Mouse (Mus musculus): ENCODE results near the gene Tpp2. TPM values are rescaled to one million over a fixed set of nuclear protein-coding genes. Genes with fewer than 3 reads are reported as not detected.

Gene Tpp2
- polyA plus RNA-seq, 1 experiment = 4.7 TPM

DNA sequence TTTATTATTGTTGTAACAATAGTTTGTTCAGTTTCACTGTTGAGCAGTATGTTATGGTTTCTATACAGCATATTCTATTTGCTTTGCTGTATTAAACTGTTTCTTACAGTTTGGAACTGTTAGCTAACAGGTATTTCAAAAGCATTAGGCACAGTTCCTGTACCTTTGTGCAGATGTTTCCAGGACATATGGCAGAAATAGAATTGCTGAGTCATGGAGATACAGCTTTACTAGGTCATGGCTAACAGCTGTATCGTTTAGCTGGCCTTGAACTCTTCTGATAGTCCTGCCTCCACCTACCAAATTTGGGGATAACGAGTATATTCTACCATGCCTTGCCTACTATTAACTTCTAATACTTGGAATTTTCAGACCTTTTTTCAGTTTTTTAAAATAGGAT is 9.4 kb downstream of the Tpp2 start:
- H3K27me3 ChIP-seq (ENCODE audit: control insufficient read depth, insufficient read depth, low read length) = no peaks in the 10 kb centered on the region
- no peak overlapping the region for H3K27ac ChIP-seq (ENCODE audit: insufficient read depth, low read length)
- DNase-seq (ENCODE audit: low read depth in 1 of 2, low spot score in 2 of 2) = no peak
- 67% methylated on average over 2 of the region's 2 CpGs for WGBS
- no peak overlapping the region for H3K4me3 ChIP-seq (ENCODE audit: extremely low read depth, insufficient read depth, insufficient read length)
- no peaks in the 10 kb centered on the region for H3K4me1 ChIP-seq (ENCODE audit: control insufficient read depth, insufficient read depth, insufficient read length)
- no peak for TF ChIP-seq CTCF (IDR thresholded peaks at IDR 0.05; ENCODE audit: extremely low read depth, insufficient read depth, insufficient read length, insufficient replicate concordance)
- TF ChIP-seq POLR2A (IDR thresholded peaks at IDR 0.05; ENCODE audit: low read depth, low read length) = no peak
- peaks cover 14% of the 10 kb centered on the region for H3K36me3 ChIP-seq (ENCODE audit: control insufficient read depth, insufficient read depth, low read length)

DNA sequence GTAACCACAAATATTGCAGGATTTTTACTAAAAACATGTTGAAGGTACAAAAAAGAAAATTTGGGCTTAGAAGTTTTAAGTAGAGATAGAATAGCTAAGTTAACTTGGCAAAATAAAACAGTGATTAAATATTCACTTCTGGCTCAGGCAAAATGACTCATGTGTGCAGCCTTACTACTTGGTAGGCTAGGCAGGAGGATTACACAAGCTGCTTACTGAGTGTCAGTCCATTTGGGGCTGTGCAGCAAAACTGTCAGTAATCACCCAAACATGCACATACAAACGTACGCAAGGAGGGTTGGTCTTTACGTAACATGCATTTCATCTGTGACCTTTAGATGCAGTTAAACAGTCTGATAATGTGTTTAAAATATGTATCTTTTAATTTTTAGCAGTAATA is 20.2 kb downstream of the Tpp2 start:
- H3K27ac ChIP-seq (ENCODE audit: insufficient read depth, low read length) = no peak overlapping the region
- peaks cover 29% of the 10 kb centered on the region for H3K36me3 ChIP-seq (ENCODE audit: control insufficient read depth, insufficient read depth, low read length)
- no peaks in the 10 kb centered on the region for H3K27me3 ChIP-seq (ENCODE audit: control insufficient read depth, insufficient read depth, low read length)
- no peak for DNase-seq (ENCODE audit: low read depth in 1 of 2, low spot score in 2 of 2)
- TF ChIP-seq POLR2A (IDR thresholded peaks at IDR 0.05; ENCODE audit: low read depth, low read length) = no peak
- no peak for TF ChIP-seq CTCF (IDR thresholded peaks at IDR 0.05; ENCODE audit: extremely low read depth, insufficient read depth, insufficient read length, insufficient replicate concordance)
- no peak overlapping the region for H3K4me3 ChIP-seq (ENCODE audit: extremely low read depth, insufficient read depth, insufficient read length)
- no peaks in the 10 kb centered on the region for H3K4me1 ChIP-seq (ENCODE audit: control insufficient read depth, insufficient read depth, insufficient read length)
- 96% methylated on average over 3 of the region's 3 CpGs for WGBS

DNA sequence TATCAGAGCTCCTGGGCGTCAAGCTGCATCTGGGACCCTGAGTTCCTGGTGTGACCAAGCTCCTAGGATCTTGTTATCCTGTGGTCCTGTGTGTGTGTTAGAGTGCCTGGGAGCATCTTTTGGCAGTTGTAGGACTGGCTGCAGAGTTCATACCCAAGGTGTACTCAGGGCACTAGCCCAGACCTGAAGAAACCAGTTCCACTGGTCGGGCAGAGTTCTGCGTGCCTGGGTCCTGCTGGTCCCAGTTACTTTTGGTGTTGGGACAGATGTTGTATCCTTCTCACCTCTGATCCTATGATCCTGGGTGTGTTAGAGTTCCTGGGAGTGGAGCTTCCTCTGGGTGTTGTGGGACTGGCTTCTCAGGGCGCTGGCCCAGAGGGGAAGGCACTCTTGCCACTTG is 30.9 kb downstream of the Tpp2 start:
- H3K4me3 ChIP-seq (ENCODE audit: extremely low read depth, insufficient read depth, insufficient read length) = no peak overlapping the region
- no peak for TF ChIP-seq POLR2A (IDR thresholded peaks at IDR 0.05; ENCODE audit: low read depth, low read length)
- TF ChIP-seq CTCF (IDR thresholded peaks at IDR 0.05; ENCODE audit: extremely low read depth, insufficient read depth, insufficient read length, insufficient replicate concordance) = no peak
- H3K27me3 ChIP-seq (ENCODE audit: control insufficient read depth, insufficient read depth, low read length) = no peaks in the 10 kb centered on the region
- H3K4me1 ChIP-seq (ENCODE audit: control insufficient read depth, insufficient read depth, insufficient read length) = no peaks in the 10 kb centered on the region
- H3K27ac ChIP-seq (ENCODE audit: insufficient read depth, low read length) = no peak overlapping the region
- DNase-seq (ENCODE audit: low read depth in 1 of 2, low spot score in 2 of 2) = no peak
- WGBS = 96% methylated on average over 4 of the region's 4 CpGs
- H3K36me3 ChIP-seq (ENCODE audit: control insufficient read depth, insufficient read depth, low read length) = peaks cover 15% of the 10 kb centered on the region

DNA sequence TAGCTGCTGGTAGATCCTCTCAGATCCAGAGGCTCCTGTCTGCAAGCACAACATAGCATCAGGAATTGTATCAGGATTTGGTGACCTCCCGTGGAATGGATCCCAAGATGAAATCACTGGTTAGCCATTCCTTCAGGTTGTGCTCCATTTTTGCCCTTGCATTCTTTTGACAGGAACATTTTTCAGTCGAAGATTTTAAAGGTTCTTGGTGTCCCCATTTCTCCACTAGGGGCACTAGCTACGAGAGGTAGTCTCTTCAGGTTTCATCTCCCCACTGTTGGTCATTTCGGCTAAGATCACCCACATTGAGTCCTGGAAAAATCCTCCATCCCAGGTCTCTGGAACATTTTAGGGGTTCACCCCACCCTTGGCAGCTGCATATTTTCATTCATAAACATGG is 33.3 kb downstream of the Tpp2 start:
- Histone ChIP-seq H3K4me3 (ENCODE audit: extremely low read depth, insufficient read depth, insufficient read length) (no peak overlapping the region), H3K4me1 (ENCODE audit: control insufficient read depth, insufficient read depth, insufficient read length) (no peaks in the 10 kb centered on the region), H3K27ac (ENCODE audit: insufficient read depth, low read length) (no peak overlapping the region), H3K36me3 (ENCODE audit: control insufficient read depth, insufficient read depth, low read length) (peaks cover 16% of the 10 kb centered on the region), H3K27me3 (ENCODE audit: control insufficient read depth, insufficient read depth, low read length) (no peaks in the 10 kb centered on the region)
- no peak for DNase-seq (ENCODE audit: low read depth in 1 of 2, low spot score in 2 of 2)
- no peak for TF ChIP-seq CTCF (IDR thresholded peaks at IDR 0.05; ENCODE audit: extremely low read depth, insufficient read depth, insufficient read length, insufficient replicate concordance)
- no peak for TF ChIP-seq POLR2A (IDR thresholded peaks at IDR 0.05; ENCODE audit: low read depth, low read length)
- 89% methylated on average over 4 of the region's 4 CpGs for WGBS

DNA sequence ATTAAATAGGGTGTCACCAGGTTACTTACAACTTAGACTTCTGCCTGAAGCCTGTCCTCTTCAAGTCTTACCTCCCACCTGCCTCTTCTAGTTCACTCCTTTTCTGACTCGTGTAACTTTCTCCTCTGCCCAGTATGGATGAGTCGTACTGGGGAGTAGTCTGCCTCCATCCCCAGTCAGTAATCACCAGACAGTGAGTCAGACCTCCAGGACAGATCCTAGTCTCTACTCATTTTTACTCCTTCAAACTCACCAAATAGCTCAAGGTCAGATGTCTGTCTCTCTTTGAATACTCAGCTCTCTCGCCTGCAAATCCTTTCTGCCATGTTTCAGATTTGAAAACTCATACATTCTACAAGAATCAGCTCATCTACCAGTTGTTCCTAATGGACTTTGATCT is 35.9 kb downstream of the Tpp2 start:
- Histone ChIP-seq H3K36me3 (ENCODE audit: control insufficient read depth, insufficient read depth, low read length) (peaks cover 23% of the 10 kb centered on the region), H3K4me3 (ENCODE audit: extremely low read depth, insufficient read depth, insufficient read length) (no peak overlapping the region), H3K27me3 (ENCODE audit: control insufficient read depth, insufficient read depth, low read length) (no peaks in the 10 kb centered on the region), H3K4me1 (ENCODE audit: control insufficient read depth, insufficient read depth, insufficient read length) (no peaks in the 10 kb centered on the region), H3K27ac (ENCODE audit: insufficient read depth, low read length) (no peak overlapping the region)
- no peak for DNase-seq (ENCODE audit: low read depth in 1 of 2, low spot score in 2 of 2)
- WGBS = 90% methylated on average over 3 of the region's 3 CpGs
- TF ChIP-seq POLR2A (IDR thresholded peaks at IDR 0.05; ENCODE audit: low read depth, low read length) (no peak), CTCF (IDR thresholded peaks at IDR 0.05; ENCODE audit: extremely low read depth, insufficient read depth, insufficient read length, insufficient replicate concordance) (no peak)

DNA sequence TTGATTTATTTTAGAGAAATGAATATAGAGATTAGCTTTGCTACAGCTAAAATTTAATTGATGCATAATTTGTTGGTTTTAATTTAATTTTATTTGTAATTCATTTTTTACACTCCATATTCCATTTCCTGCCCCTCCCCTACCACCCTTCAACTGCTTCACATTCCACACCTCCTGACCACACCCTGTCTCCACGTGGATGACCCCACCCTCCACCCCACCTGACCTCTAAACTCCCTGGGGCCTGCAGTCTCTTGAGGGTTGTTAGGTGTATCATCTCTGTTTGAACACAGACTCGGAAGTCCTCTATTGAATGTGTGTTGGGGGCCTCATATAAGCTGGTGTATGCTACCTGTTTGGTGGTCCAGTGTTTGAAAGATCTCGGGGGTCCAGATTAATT is 37.6 kb downstream of the Tpp2 start:
- no peak overlapping the region for H3K27ac ChIP-seq (ENCODE audit: insufficient read depth, low read length)
- no peaks in the 10 kb centered on the region for H3K27me3 ChIP-seq (ENCODE audit: control insufficient read depth, insufficient read depth, low read length)
- no peak for DNase-seq (ENCODE audit: low read depth in 1 of 2, low spot score in 2 of 2)
- peaks cover 26% of the 10 kb centered on the region for H3K36me3 ChIP-seq (ENCODE audit: control insufficient read depth, insufficient read depth, low read length)
- no peaks in the 10 kb centered on the region for H3K4me1 ChIP-seq (ENCODE audit: control insufficient read depth, insufficient read depth, insufficient read length)
- no peak overlapping the region for H3K4me3 ChIP-seq (ENCODE audit: extremely low read depth, insufficient read depth, insufficient read length)
- 64% methylated on average over 3 of the region's 3 CpGs for WGBS
- TF ChIP-seq CTCF (IDR thresholded peaks at IDR 0.05; ENCODE audit: extremely low read depth, insufficient read depth, insufficient read length, insufficient replicate concordance) = no peak
- no peak for TF ChIP-seq POLR2A (IDR thresholded peaks at IDR 0.05; ENCODE audit: low read depth, low read length)

DNA sequence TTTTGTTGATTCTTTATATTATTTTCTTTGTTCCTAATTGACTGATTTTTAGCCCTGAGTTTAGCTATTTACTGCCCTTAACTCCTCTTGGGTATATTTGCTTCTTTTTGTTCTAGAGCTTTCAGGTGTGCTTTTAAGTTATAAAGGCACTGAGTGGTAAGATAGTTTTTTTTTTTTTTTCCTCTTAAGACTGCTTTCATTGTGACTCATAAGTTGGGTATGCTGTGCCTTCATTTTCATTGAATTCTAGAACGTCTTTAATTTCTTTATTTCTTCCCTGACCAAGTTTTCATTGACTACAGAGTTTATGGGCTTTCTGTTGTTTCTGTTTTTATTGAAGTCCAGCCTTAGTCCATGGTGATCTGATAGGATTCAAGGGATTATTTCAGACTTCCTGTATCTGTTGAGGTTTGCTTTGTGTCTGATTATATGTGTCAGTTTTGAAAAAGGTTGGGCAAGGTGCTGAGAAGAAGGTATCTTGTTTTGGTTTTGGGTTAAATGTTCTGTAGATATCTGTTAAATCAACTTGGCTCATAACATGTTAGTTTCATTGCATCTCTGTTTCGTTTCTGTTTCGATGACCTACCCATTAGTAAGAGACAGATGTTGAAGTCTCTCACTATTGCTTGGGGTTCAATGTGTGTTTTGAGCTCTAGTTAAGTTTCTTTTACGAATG is 63.6 kb downstream of the Tpp2 start:
- 88% methylated on average over 4 of the region's 4 CpGs for WGBS
- peaks cover 19% of the 10 kb centered on the region for H3K36me3 ChIP-seq (ENCODE audit: control insufficient read depth, insufficient read depth, low read length)
- no peak for TF ChIP-seq CTCF (IDR thresholded peaks at IDR 0.05; ENCODE audit: extremely low read depth, insufficient read depth, insufficient read length, insufficient replicate concordance)
- TF ChIP-seq POLR2A (IDR thresholded peaks at IDR 0.05; ENCODE audit: low read depth, low read length) = no peak
- no peak overlapping the region for H3K27ac ChIP-seq (ENCODE audit: insufficient read depth, low read length)
- no peaks in the 10 kb centered on the region for H3K27me3 ChIP-seq (ENCODE audit: control insufficient read depth, insufficient read depth, low read length)
- H3K4me3 ChIP-seq (ENCODE audit: extremely low read depth, insufficient read depth, insufficient read length) = no peak overlapping the region
- DNase-seq (ENCODE audit: low read depth in 1 of 2, low spot score in 2 of 2) = no peak
- no peaks in the 10 kb centered on the region for H3K4me1 ChIP-seq (ENCODE audit: control insufficient read depth, insufficient read depth, insufficient read length)
